Mouse (Mus musculus): ENCODE results near the gene Tmem88b. TPM values are rescaled to one million over a fixed set of nuclear protein-coding genes. Genes with fewer than 3 reads are reported as not detected.

The Tmem88b gene
- polyA plus RNA-seq, 1 experiment from 2014 or later: 0.92 TPM

GRCm38 (mm10) chr4:155821025-155821424, 35.4 kb upstream of the Tmem88b start:
- Histone ChIP-seq H3K4me1 (ENCODE audit: control insufficient read depth, insufficient read depth, low read length) (no peaks in the 10 kb centered on the region), H3K9me3 (ENCODE audit: control insufficient read depth, low read length) (no peaks in the 10 kb centered on the region), H3K27ac (ENCODE audit: low read depth, low read length) (no peak overlapping the region), H3K36me3 (ENCODE audit: control insufficient read depth, insufficient read depth, low read length) (peaks cover 88% of the 10 kb centered on the region), H3K27me3 (ENCODE audit: control insufficient read depth, insufficient read depth, low read length) (no peaks in the 10 kb centered on the region), H3K4me3 (ENCODE audit: low read depth, low read length) (no peak overlapping the region), H3K9ac (replicated peaks; ENCODE audit: low read depth, low read length) (no peak overlapping the region), H3K4me2 (ENCODE audit: low read depth, low read length) (no peak overlapping the region)
- WGBS: 78% methylated on average over 7 of the region's 7 CpGs
- no peak for ATAC-seq (ENCODE audit: low read depth)

GRCm38 (mm10) chr4:155817533-155817932, 31.9 kb upstream of the Tmem88b start:
- Histone ChIP-seq H3K9ac (replicated peaks; ENCODE audit: low read depth, low read length) (no peak overlapping the region), H3K36me3 (ENCODE audit: control insufficient read depth, insufficient read depth, low read length) (peaks cover 73% of the 10 kb centered on the region), H3K4me2 (ENCODE audit: low read depth, low read length) (no peak overlapping the region), H3K4me1 (ENCODE audit: control insufficient read depth, insufficient read depth, low read length) (peaks cover 13% of the 10 kb centered on the region), H3K9me3 (ENCODE audit: control insufficient read depth, low read length) (no peaks in the 10 kb centered on the region), H3K4me3 (ENCODE audit: low read depth, low read length) (no peak overlapping the region), H3K27me3 (ENCODE audit: control insufficient read depth, insufficient read depth, low read length) (no peaks in the 10 kb centered on the region), H3K27ac (ENCODE audit: low read depth, low read length) (no peak overlapping the region)
- no peak for ATAC-seq (ENCODE audit: low read depth)
- WGBS: 89% methylated on average over 4 of the region's 4 CpGs

- Histone ChIP-seq H3K27ac (ENCODE audit: low read depth, low read length) (peak overlapping the region; percentile 89), H3K4me3 (ENCODE audit: low read depth, low read length) (peak overlapping the region; percentile 99), H3K27me3 (ENCODE audit: control insufficient read depth, insufficient read depth, low read length) (no peaks in the 10 kb centered on the region), H3K4me2 (ENCODE audit: low read depth, low read length) (peak overlapping the region; percentile 96), H3K9ac (replicated peaks; ENCODE audit: low read depth, low read length) (peak overlapping the region; percentile 99), H3K4me1 (ENCODE audit: control insufficient read depth, insufficient read depth, low read length) (peaks cover 19% of the 10 kb centered on the region), H3K9me3 (ENCODE audit: control insufficient read depth, low read length) (no peaks in the 10 kb centered on the region), H3K36me3 (ENCODE audit: control insufficient read depth, insufficient read depth, low read length) (peaks cover 53% of the 10 kb centered on the region)
- under 1% methylated on average over 46 of the region's 49 CpGs for WGBS
- ATAC-seq (ENCODE audit: low read depth): peak; percentile 49; the same call in 1 of the 2 replicates
Measured at GRCm38 (mm10) chr4:155812665-155813181, 27.0 kb upstream of the Tmem88b start.

- Histone ChIP-seq H3K27me3 (ENCODE audit: control insufficient read depth, insufficient read depth, low read length) (no peaks in the 10 kb centered on the region), H3K9ac (replicated peaks; ENCODE audit: low read depth, low read length) (peak within 1 kb of the TSS; percentile 99), H3K36me3 (ENCODE audit: control insufficient read depth, insufficient read depth, low read length) (peaks cover 51% of the 10 kb centered on the region), H3K4me3 (ENCODE audit: low read depth, low read length) (peak within 1 kb of the TSS; percentile 99), H3K27ac (ENCODE audit: low read depth, low read length) (peak within 1 kb of the TSS; percentile 89), H3K4me2 (ENCODE audit: low read depth, low read length) (peak within 1 kb of the TSS; percentile 96), H3K9me3 (ENCODE audit: control insufficient read depth, low read length) (no peaks in the 10 kb centered on the region), H3K4me1 (ENCODE audit: control insufficient read depth, insufficient read depth, low read length) (peaks cover 19% of the 10 kb centered on the region)
- peak; percentile 99 for ATAC-seq (ENCODE audit: low read depth)
- under 1% methylated on average over 60 of the region's 60 CpGs for WGBS
Measured at GRCm38 (mm10) chr4:155811929-155812664, 26.4 kb upstream of the Tmem88b start, which contains the start of gene Ccnl2. Gene Ccnl2, plus strand, starts transcription at chr4:155812489.

GRCm38 (mm10) chr4:155807841-155808240, 22.2 kb upstream of the Tmem88b start:
- 94% methylated on average over 3 of the region's 3 CpGs for WGBS
- no peak for ATAC-seq (ENCODE audit: low read depth)
- peaks cover 27% of the 10 kb centered on the region for H3K36me3 ChIP-seq (ENCODE audit: control insufficient read depth, insufficient read depth, low read length)

GRCm38 (mm10) chr4:155803340-155804041, 17.8 kb upstream of the Tmem88b start:
- H3K9ac ChIP-seq (replicated peaks; ENCODE audit: low read depth, low read length): peak overlapping the region; percentile 83
- peak overlapping the region; percentile 48 for H3K27ac ChIP-seq (ENCODE audit: low read depth, low read length)
- ATAC-seq (ENCODE audit: low read depth): peak; percentile 98
- H3K4me1 ChIP-seq (ENCODE audit: control insufficient read depth, insufficient read depth, low read length): peaks cover 14% of the 10 kb centered on the region
- H3K36me3 ChIP-seq (ENCODE audit: control insufficient read depth, insufficient read depth, low read length): peaks cover 12% of the 10 kb centered on the region
- H3K4me3 ChIP-seq (ENCODE audit: low read depth, low read length): peak overlapping the region; percentile 89
- no peaks in the 10 kb centered on the region for H3K9me3 ChIP-seq (ENCODE audit: control insufficient read depth, low read length)
- H3K4me2 ChIP-seq (ENCODE audit: low read depth, low read length): peak overlapping the region; percentile 81
- no peaks in the 10 kb centered on the region for H3K27me3 ChIP-seq (ENCODE audit: control insufficient read depth, insufficient read depth, low read length)
- under 1% methylated on average over 58 of the region's 58 CpGs for WGBS

More at GRCm38 (mm10) chr4:155807841-155808240, 22.2 kb upstream of the Tmem88b start:
- no peaks in the 10 kb centered on the region for H3K9me3 ChIP-seq (ENCODE audit: control insufficient read depth, low read length)
- no peak overlapping the region for H3K9ac ChIP-seq (replicated peaks; ENCODE audit: low read depth, low read length)
- no peaks in the 10 kb centered on the region for H3K27me3 ChIP-seq (ENCODE audit: control insufficient read depth, insufficient read depth, low read length)
- H3K4me1 ChIP-seq (ENCODE audit: control insufficient read depth, insufficient read depth, low read length): peaks cover 16% of the 10 kb centered on the region
- no peak overlapping the region for H3K4me2 ChIP-seq (ENCODE audit: low read depth, low read length)
- no peak overlapping the region for H3K27ac ChIP-seq (ENCODE audit: low read depth, low read length)
- no peak overlapping the region for H3K4me3 ChIP-seq (ENCODE audit: low read depth, low read length)

- ATAC-seq (ENCODE audit: low read depth): no peak
- peak within 1 kb of the TSS; percentile 83 for H3K9ac ChIP-seq (replicated peaks; ENCODE audit: low read depth, low read length)
- H3K27ac ChIP-seq (ENCODE audit: low read depth, low read length): peak within 1 kb of the TSS; percentile 48
Measured at GRCm38 (mm10) chr4:155802741-155803339, 17.2 kb upstream of the Tmem88b start, which contains the start of gene Mrpl20. Gene Mrpl20, plus strand, starts transcription at chr4:155802878.

GRCm38 (mm10) chr4:155802075-155802474, 16.4 kb upstream of the Tmem88b start:
- no peak overlapping the region for H3K4me2 ChIP-seq (ENCODE audit: low read depth, low read length)
- H3K4me1 ChIP-seq (ENCODE audit: control insufficient read depth, insufficient read depth, low read length): peaks cover 14% of the 10 kb centered on the region
- H3K9me3 ChIP-seq (ENCODE audit: control insufficient read depth, low read length): no peaks in the 10 kb centered on the region
- no peak overlapping the region for H3K9ac ChIP-seq (replicated peaks; ENCODE audit: low read depth, low read length)
- H3K27me3 ChIP-seq (ENCODE audit: control insufficient read depth, insufficient read depth, low read length): no peaks in the 10 kb centered on the region
- H3K27ac ChIP-seq (ENCODE audit: low read depth, low read length): no peak overlapping the region
- 100% methylated on average over 1 of the region's 1 CpGs for WGBS
- H3K4me3 ChIP-seq (ENCODE audit: low read depth, low read length): no peak overlapping the region
- no peak for ATAC-seq (ENCODE audit: low read depth)
- H3K36me3 ChIP-seq (ENCODE audit: control insufficient read depth, insufficient read depth, low read length): no peaks in the 10 kb centered on the region

More at GRCm38 (mm10) chr4:155802741-155803339, 17.2 kb upstream of the Tmem88b start, which contains the start of gene Mrpl20:
- no peaks in the 10 kb centered on the region for H3K27me3 ChIP-seq (ENCODE audit: control insufficient read depth, insufficient read depth, low read length)
- H3K4me3 ChIP-seq (ENCODE audit: low read depth, low read length): peak within 1 kb of the TSS; percentile 89
- H3K4me2 ChIP-seq (ENCODE audit: low read depth, low read length): peak within 1 kb of the TSS; percentile 81
- peaks cover 14% of the 10 kb centered on the region for H3K4me1 ChIP-seq (ENCODE audit: control insufficient read depth, insufficient read depth, low read length)
- no peaks in the 10 kb centered on the region for H3K9me3 ChIP-seq (ENCODE audit: control insufficient read depth, low read length)
- WGBS: 12% methylated on average over 12 of the region's 12 CpGs
- H3K36me3 ChIP-seq (ENCODE audit: control insufficient read depth, insufficient read depth, low read length): peaks cover 6% of the 10 kb centered on the region; the same call in 1 of the 2 replicates
